Mouse (Mus musculus) adrenal gland, adult 2 months (tissue): ENCODE measurements around the gene E2f6. TPM values are rescaled to one million over a fixed set of nuclear protein-coding genes. Genes with fewer than 3 reads are reported as not detected.

Source experiments
- DNase-seq: peaks from one replicate; pipeline ENCODE4 v3.0.0; 2021
- polyA plus RNA-seq: library from polyadenylated mRNA; depleted of rRNA; stranded (reverse); fragments of >200 nt; gene quantifications from 2 replicates; pipeline ENCODE4 v1.2.3, GENCODE M21; 2012
- total RNA-seq, 2 experiments: library from RNA; stranded (reverse); gene quantifications; 2 replicates each; pipeline ENCODE4 v1.2.3; 2021

E2f6 gene
- total and polyA plus RNA-seq, 3 experiments = 16.4 to 46.1 (median 35.9) TPM

- DNase-seq = peak; percentile 60
Observed at GRCm38 (mm10) chr12:16800259-16800958, 10.4 kb upstream of the E2f6 start, which contains the start of gene Greb1. Gene Greb1, minus strand, starts transcription at chr12:16800886.

- DNase-seq = peak; percentile 30
Observed at GRCm38 (mm10) chr12:16800959-16801315, 9.8 kb upstream of the E2f6 start.

- DNase-seq = no peak
Observed at GRCm38 (mm10) chr12:16803237-16803955, 7.4 kb upstream of the E2f6 start.

GRCm38 (mm10) chr12:16803956-16804430 lies 6.8 kb upstream of the E2f6 start:
- no peak for DNase-seq

GRCm38 (mm10) chr12:16805511-16805910 lies 5.3 kb upstream of the E2f6 start:
- peak; percentile 83 for DNase-seq

- DNase-seq = peak; percentile 60
Observed at GRCm38 (mm10) chr12:16808045-16808444, 2.7 kb upstream of the E2f6 start.

GRCm38 (mm10) chr12:16811477-16811876 lies 714 bp downstream of the E2f6 start:
- no peak for DNase-seq

GRCm38 (mm10) chr12:16817147-16817546 lies 6.4 kb downstream of the E2f6 start:
- DNase-seq = no peak

GRCm38 (mm10) chr12:16818513-16818912 lies 7.8 kb downstream of the E2f6 start:
- no peak for DNase-seq

GRCm38 (mm10) chr12:16820761-16821160 lies 10.0 kb downstream of the E2f6 start:
- DNase-seq = peak; percentile 19

- peak; percentile 77 for DNase-seq
Observed at GRCm38 (mm10) chr12:16822181-16822734, 11.5 kb downstream of the E2f6 start.

GRCm38 (mm10) chr12:16823701-16824100 lies 12.9 kb downstream of the E2f6 start:
- DNase-seq = no peak

- peak; percentile 79 for DNase-seq
Observed at GRCm38 (mm10) chr12:16828505-16828904, 17.7 kb downstream of the E2f6 start.

- peak; percentile 56 for DNase-seq
Observed at GRCm38 (mm10) chr12:16829785-16830184, 19.0 kb downstream of the E2f6 start.

GRCm38 (mm10) chr12:16831071-16831470 lies 20.3 kb downstream of the E2f6 start:
- no peak for DNase-seq

GRCm38 (mm10) chr12:16834701-16835100 lies 23.9 kb downstream of the E2f6 start:
- no peak for DNase-seq

- DNase-seq = peak; percentile 73
Observed at GRCm38 (mm10) chr12:16836188-16836587, 25.4 kb downstream of the E2f6 start.

- peak; percentile 84 for DNase-seq
Observed at GRCm38 (mm10) chr12:16837766-16838165, 27.0 kb downstream of the E2f6 start.

GRCm38 (mm10) chr12:16840842-16841782 lies 30.3 kb downstream of the E2f6 start:
- DNase-seq = peak; percentile 87

GRCm38 (mm10) chr12:16844623-16845592 lies 34.1 kb downstream of the E2f6 start:
- DNase-seq = no peak
